Comparison of ENCODE assay signal across 14 mouse cellular contexts in the genomic region with DNA sequence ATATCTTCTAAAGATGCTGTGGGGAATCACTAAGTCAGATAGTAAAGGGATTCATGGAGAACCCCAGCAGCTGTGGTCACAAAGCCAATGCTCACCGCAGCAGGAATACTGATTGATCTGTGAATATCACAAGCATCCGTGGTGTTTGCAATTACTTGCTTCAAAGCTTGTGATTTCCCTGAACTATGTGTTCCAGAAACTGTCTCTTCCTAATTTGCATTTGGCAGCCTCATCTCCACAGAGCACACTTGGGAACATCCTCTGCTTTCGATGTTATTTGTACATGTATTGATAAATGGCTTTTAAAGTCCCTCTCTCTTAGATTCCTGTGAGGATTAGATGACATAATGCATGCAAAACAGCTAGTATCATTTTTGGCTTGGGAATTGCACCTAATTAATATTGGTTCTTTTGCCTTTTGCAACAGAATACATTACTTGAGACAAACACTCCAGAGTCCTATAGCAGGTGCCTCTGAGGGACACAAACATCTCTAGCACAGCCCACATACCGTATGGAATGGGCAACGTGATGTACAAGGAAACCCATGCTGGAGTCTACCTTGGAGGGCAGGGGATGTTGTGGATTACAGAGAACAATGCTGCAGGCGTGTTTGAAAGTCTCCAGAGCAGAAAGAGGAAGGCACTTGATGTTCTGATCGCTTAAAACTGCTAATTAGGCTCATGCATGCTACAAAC.
A peak's percentile ranks its signal among the peaks of the same experiment; 100 is the strongest.
DNase-seq lines count a peak whose midpoint lies in the region; ATAC-seq and TF ChIP-seq lines count a peak whose summit lies in the region.
"Had no signal": no experiment of that assay in that cellular context is flagged by ENCODE, and none has a peak within 500 bp of the region (broad histone marks: within the 10 kb centered on the region; RNA-seq: fewer than 3 reads in every experiment).

No protein-coding gene starts in this region.

- no peaks in the 10 kb centered on the region for H3K27me3 ChIP-seq in heart, embryonic 13.5 days (replicated peaks)
- H3K27me3 ChIP-seq: CH12.LX; forebrain, embryonic 13.5 days; limb, embryonic 13.5 days had no signal

- no peak for ATAC-seq in heart, embryonic 13.5 days (ENCODE audit: extremely low read depth, insufficient number of reproducible peaks, low FRiP score, low TSS enrichment)
- no peak for ATAC-seq in erythroid progenitor cell, adult 5-6 weeks (replicated peaks; ENCODE audit: low FRiP score, poor library complexity, severe bottlenecking)
- ATAC-seq: forebrain, embryonic 13.5 days; inflammation-experienced regulatory T-cells, adult 6 months; liver, postnatal 0 days had no signal

- H3K27ac ChIP-seq in heart, embryonic 13.5 days (replicated peaks): peak overlapping the region; percentile 96
- H3K27ac ChIP-seq: forebrain, embryonic 13.5 days; limb, embryonic 13.5 days had no signal

- TF ChIP-seq POLR2A in brain, embryonic 14.5 days (IDR thresholded peaks at IDR 0.05; ENCODE audit: borderline replicate concordance, extremely low read depth, insufficient read depth, insufficient read length, poor library complexity, severe bottlenecking): no peak

- no peaks in the 10 kb centered on the region for H3K9me3 ChIP-seq in heart, embryonic 13.5 days
- H3K9me3 ChIP-seq: forebrain, embryonic 13.5 days; limb, embryonic 13.5 days had no signal

- 59% methylated on average over 7 of the region's 7 CpGs for WGBS in heart, embryonic 13.5 days

- no peak overlapping the region for H3K4me2 ChIP-seq in heart, embryonic 13.5 days
- H3K4me2 ChIP-seq: forebrain, embryonic 13.5 days; limb, embryonic 13.5 days had no signal

- H3K36me3 ChIP-seq in heart, embryonic 13.5 days: no peaks in the 10 kb centered on the region
- H3K36me3 ChIP-seq: limb, embryonic 13.5 days had no signal

- no peak for DNase-seq in heart, postnatal 36 days
- peak; percentile 73 for DNase-seq in brain, adult 2 months (ENCODE audit: low read depth, low spot score)
- peak; percentile 35 for DNase-seq in brain, embryonic 14.5 days (ENCODE audit: low read depth)
- DNase-seq in layer of hippocampus, adult 9-11 months: peak; percentile 70
- DNase-seq in gastrocnemius, postnatal 14 days: no peak
- DNase-seq: cerebellum, adult 9-11 months; kidney, postnatal 14 days; liver, postnatal 0 days had no signal

- intact Hi-C loops in heart, postnatal 36 days (cut with DNase I): loop anchor here (5.0 kb wide), 1 partner anchor 208 kb away; no protein-coding TSS in a partner anchor
- intact Hi-C loops in gastrocnemius, postnatal 14 days (cut with DNase I; ENCODE audit: low total_unique reads): no loop called here

- H3K9ac ChIP-seq in heart, embryonic 13.5 days: peak overlapping the region; percentile 37; the same call in 1 of the 2 replicates
- H3K9ac ChIP-seq: forebrain, embryonic 13.5 days; limb, embryonic 13.5 days; liver, postnatal 0 days had no signal

- H3K4me1 ChIP-seq in heart, embryonic 13.5 days: peaks cover 31% of the 10 kb centered on the region
- H3K4me1 ChIP-seq: limb, embryonic 13.5 days had no signal

- no peak for TF ChIP-seq CTCF in brain, embryonic 14.5 days (IDR thresholded peaks at IDR 0.05; ENCODE audit: borderline replicate concordance, extremely low read depth, insufficient read depth, insufficient read length)

- no peak overlapping the region for H3K4me3 ChIP-seq in heart, embryonic 13.5 days
- H3K4me3 ChIP-seq: forebrain, embryonic 13.5 days; limb, embryonic 13.5 days had no signal

Comparison
In these comparisons a context has a peak if more than half of its experiments do, and no peak if none do; other contexts are left out.
1. DNase-seq: peak in brain, adult 2 months (single experiment), brain, embryonic 14.5 days (single experiment) and layer of hippocampus, adult 9-11 months (single experiment); none in heart, postnatal 36 days (0 of 2) and gastrocnemius, postnatal 14 days (single experiment).